Mouse (Mus musculus): Measurements from ENCODE around the gene Mgst3.

Mgst3 gene

GRCm38 (mm10) chr1:167387796-167388195 lies 5.8 kb downstream of the Mgst3 start:
- no peak for DNase-seq (ENCODE audit: low spot score)

GRCm38 (mm10) chr1:167387310-167387709 lies 6.3 kb downstream of the Mgst3 start:
- no peak for DNase-seq (ENCODE audit: low spot score)

GRCm38 (mm10) chr1:167386466-167386865 lies 7.2 kb downstream of the Mgst3 start:
- no peak for DNase-seq (ENCODE audit: low spot score)

- no peak for DNase-seq (ENCODE audit: low spot score)
These were observed 8.0 kb downstream of the Mgst3 start for GRCm38 (mm10) chr1:167385636-167386035.

- no peak for DNase-seq (ENCODE audit: low spot score)
These were observed 8.4 kb downstream of the Mgst3 start for GRCm38 (mm10) chr1:167385211-167385610.

GRCm38 (mm10) chr1:167384156-167384555 lies 9.5 kb downstream of the Mgst3 start:
- DNase-seq (ENCODE audit: low spot score): no peak

- DNase-seq (ENCODE audit: low spot score): no peak
These were observed 10.5 kb downstream of the Mgst3 start for GRCm38 (mm10) chr1:167383178-167383577.

GRCm38 (mm10) chr1:167382763-167383162 lies 10.9 kb downstream of the Mgst3 start:
- DNase-seq (ENCODE audit: low spot score): no peak

GRCm38 (mm10) chr1:167382316-167382715 lies 11.3 kb downstream of the Mgst3 start:
- DNase-seq (ENCODE audit: low spot score): no peak

- no peak for DNase-seq (ENCODE audit: low spot score)
These were observed 12.3 kb downstream of the Mgst3 start for GRCm38 (mm10) chr1:167381050-167382015.

GRCm38 (mm10) chr1:167380223-167380622 lies 13.4 kb downstream of the Mgst3 start:
- DNase-seq (ENCODE audit: low spot score): no peak

- DNase-seq (ENCODE audit: low spot score): no peak
These were observed 13.9 kb downstream of the Mgst3 start for GRCm38 (mm10) chr1:167379751-167380150.

- DNase-seq (ENCODE audit: low spot score): no peak
These were observed 15.6 kb downstream of the Mgst3 start for GRCm38 (mm10) chr1:167378019-167378418.

- no peak for DNase-seq (ENCODE audit: low spot score)
These were observed 18.7 kb downstream of the Mgst3 start for GRCm38 (mm10) chr1:167374942-167375341.

- DNase-seq (ENCODE audit: low spot score): no peak
These were observed 19.4 kb downstream of the Mgst3 start for GRCm38 (mm10) chr1:167374003-167374784.

GRCm38 (mm10) chr1:167372739-167373138 lies 20.9 kb downstream of the Mgst3 start:
- DNase-seq (ENCODE audit: low spot score): no peak

GRCm38 (mm10) chr1:167369905-167370304 lies 23.7 kb downstream of the Mgst3 start:
- peak; percentile 46 for DNase-seq (ENCODE audit: low spot score)

GRCm38 (mm10) chr1:167368513-167368912 lies 25.1 kb downstream of the Mgst3 start:
- DNase-seq (ENCODE audit: low spot score): no peak

GRCm38 (mm10) chr1:167368018-167368417 lies 25.6 kb downstream of the Mgst3 start:
- no peak for DNase-seq (ENCODE audit: low spot score)

GRCm38 (mm10) chr1:167366621-167367020 lies 27.0 kb downstream of the Mgst3 start:
- DNase-seq (ENCODE audit: low spot score): no peak

- no peak for DNase-seq (ENCODE audit: low spot score)
These were observed 27.8 kb downstream of the Mgst3 start for GRCm38 (mm10) chr1:167365808-167366207.

- DNase-seq (ENCODE audit: low spot score): no peak
These were observed 30.3 kb downstream of the Mgst3 start for GRCm38 (mm10) chr1:167363322-167363721.

- DNase-seq (ENCODE audit: low spot score): no peak
These were observed 30.8 kb downstream of the Mgst3 start for GRCm38 (mm10) chr1:167362819-167363218.

Measured in urinary bladder, postnatal 10 days (tissue).